Mouse (Mus musculus): ENCODE measurements around the gene Card19.

Card19 gene

GRCm38 (mm10) chr13:49192156-49192855, 23.5 kb downstream of the Card19 start:
- DNase-seq: peak; percentile 56

- no peak for DNase-seq
These were observed 24.2 kb downstream of the Card19 start for GRCm38 (mm10) chr13:49191673-49192035.

GRCm38 (mm10) chr13:49190876-49191672, 24.8 kb downstream of the Card19 start:
- DNase-seq: peak; percentile 88

GRCm38 (mm10) chr13:49189970-49190870, 25.6 kb downstream of the Card19 start:
- peak; percentile 92 for DNase-seq

GRCm38 (mm10) chr13:49188966-49189360, 26.9 kb downstream of the Card19 start:
- peak; percentile 43 for DNase-seq

GRCm38 (mm10) chr13:49188219-49188965, 27.4 kb downstream of the Card19 start:
- no peak for DNase-seq

- peak; percentile 86 for DNase-seq
These were observed 28.3 kb downstream of the Card19 start, which contains the start of gene Ninj1 for GRCm38 (mm10) chr13:49187288-49188218. Gene Ninj1 (plus strand): TSS chr13:49187485.

GRCm38 (mm10) chr13:49186798-49187287, 29.0 kb downstream of the Card19 start:
- DNase-seq: no peak

GRCm38 (mm10) chr13:49183646-49184045, 32.2 kb downstream of the Card19 start:
- peak; percentile 40 for DNase-seq

GRCm38 (mm10) chr13:49183161-49183560, 32.7 kb downstream of the Card19 start:
- no peak for DNase-seq

- no peak for DNase-seq
These were observed 34.3 kb downstream of the Card19 start for GRCm38 (mm10) chr13:49181411-49181984.

GRCm38 (mm10) chr13:49180691-49181090, 35.1 kb downstream of the Card19 start:
- no peak for DNase-seq

GRCm38 (mm10) chr13:49180274-49180673, 35.6 kb downstream of the Card19 start:
- DNase-seq: no peak

GRCm38 (mm10) chr13:49178839-49179585, 36.8 kb downstream of the Card19 start:
- DNase-seq: peak; percentile 34

GRCm38 (mm10) chr13:49175509-49175908, 40.3 kb downstream of the Card19 start:
- no peak for DNase-seq

GRCm38 (mm10) chr13:49172971-49173596, 42.8 kb downstream of the Card19 start:
- DNase-seq: peak; percentile 92

GRCm38 (mm10) chr13:49172335-49172734, 43.5 kb downstream of the Card19 start:
- no peak for DNase-seq

GRCm38 (mm10) chr13:49171729-49172128, 44.1 kb downstream of the Card19 start:
- no peak for DNase-seq

- DNase-seq: no peak
These were observed 45.2 kb downstream of the Card19 start for GRCm38 (mm10) chr13:49170623-49171022.

Data from kidney, adult 9 months (tissue).